Mouse (Mus musculus) MEL (cell line): ENCODE results near the gene Atp6v0b. TPM values are rescaled to one million over a fixed set of nuclear protein-coding genes. Genes with fewer than 3 reads are reported as not detected.

Source experiments
- DNase-seq: peaks from one replicate; pipeline ENCODE4 v3.0.0; 2011; ENCODE audit warnings: low read depth, low spot score
- H3K27ac ChIP-seq: 2 replicates; pipeline ENCODE4 v1.5.1; 2012; ENCODE audit warnings: low read depth, mild to moderate bottlenecking, control low read depth, low read length, moderate library complexity; ENCODE audit not compliant: control insufficient read depth
- H3K27me3 ChIP-seq, 2 experiments: fragments of 150-350 bp in 1 of 2; sonication (generic) in 1 of 2; 2 replicates each; pipeline ENCODE4 v1.6.1; 2012; ENCODE audit warnings: low read length in 2 of 2, mild to moderate bottlenecking in 2 of 2, improper control_type of control experiment in 1 of 2, moderate library complexity in 1 of 2; ENCODE audit not compliant: insufficient read depth in 2 of 2, control insufficient read depth in 1 of 2
- H3K36me3 ChIP-seq, 2 experiments: 2 replicates each; pipeline ENCODE4 v1.6.1; 2012 to 2014; ENCODE audit warnings: low read length in 2 of 2, improper control_type of control experiment in 1 of 2, inconsistent platforms in 1 of 2, mild to moderate bottlenecking in 1 of 2; ENCODE audit not compliant: insufficient read depth in 2 of 2, control insufficient read depth in 1 of 2
- H3K4me1 ChIP-seq, 2 experiments: fragments of 150-350 bp in 1 of 2; sonication (generic) in 1 of 2; 2 replicates each; pipeline ENCODE4 v1.6.1; 2012; ENCODE audit warnings: low read length in 2 of 2, improper control_type of control experiment in 1 of 2, mild to moderate bottlenecking in 1 of 2; ENCODE audit not compliant: insufficient read depth in 2 of 2, control insufficient read depth in 1 of 2
- H3K4me3 ChIP-seq, 2 experiments: fragments of 150-350 bp in 1 of 2; sonication (generic) in 1 of 2; 2 replicates each; pipeline ENCODE4 v1.5.1; 2012; ENCODE audit warnings: low read depth in 2 of 2, low read length in 2 of 2, mild to moderate bottlenecking in 2 of 2, moderate library complexity in 2 of 2, control low read depth in 1 of 2, improper control_type of control experiment in 1 of 2; ENCODE audit not compliant: control insufficient read depth in 1 of 2, insufficient read depth in 1 of 2
- H3K79me2 ChIP-seq: 2 replicates; pipeline ENCODE4 v1.6.1; 2012; ENCODE audit warnings: mild to moderate bottlenecking, low read length, moderate library complexity; ENCODE audit not compliant: control insufficient read depth, poor library complexity, insufficient read depth
- H3K9ac ChIP-seq: 2 replicates; pipeline ENCODE4 v1.6.1; 2012; ENCODE audit warnings: low read depth, mild to moderate bottlenecking, control low read depth, low read length, moderate library complexity; ENCODE audit not compliant: control insufficient read depth, poor library complexity, severe bottlenecking
- H3K9me3 ChIP-seq: fragments of 150-350 bp; sonication (generic); replicated peaks from 2 replicates; pipeline ENCODE4 v1.6.1; 2012; ENCODE audit warnings: mild to moderate bottlenecking, low read length, improper control_type of control experiment, moderate library complexity; ENCODE audit not compliant: insufficient read depth
- ELF1 ChIP-seq: IDR thresholded peaks from 2 replicates; pipeline ENCODE4 v1.6.1; 2014; ENCODE audit warnings: low read depth, mild to moderate bottlenecking, inconsistent platforms, low read length, improper control_type of control experiment, moderate library complexity
- EP300 ChIP-seq, 2 experiments: IDR thresholded peaks; 2 replicates each; pipeline ENCODE4 v1.6.1; 2011; ENCODE audit warnings: improper control_type of control experiment in 2 of 2, low read length in 2 of 2, low read depth in 1 of 2, mild to moderate bottlenecking in 1 of 2
- ETS1 ChIP-seq: IDR thresholded peaks from 2 replicates; pipeline ENCODE4 v1.6.1; 2012; ENCODE audit warnings: low read depth, mild to moderate bottlenecking, inconsistent platforms, low read length, improper control_type of control experiment, moderate library complexity
- GABPA ChIP-seq: IDR thresholded peaks from 2 replicates; pipeline ENCODE4 v1.6.1; 2012; ENCODE audit warnings: low read depth, mild to moderate bottlenecking, inconsistent platforms, low read length, improper control_type of control experiment, moderate library complexity
- GATA1 ChIP-seq: IDR thresholded peaks from 2 replicates; pipeline ENCODE4 v1.6.1; 2011; ENCODE audit warnings: low read depth, low read length, improper control_type of control experiment
- MAX ChIP-seq: IDR thresholded peaks from 2 replicates; pipeline ENCODE4 v1.6.1; 2011; ENCODE audit warnings: low read length, improper control_type of control experiment
- MXI1 ChIP-seq: IDR thresholded peaks from 2 replicates; pipeline ENCODE4 v1.6.1; 2011; ENCODE audit warnings: mild to moderate bottlenecking, low read depth, low read length, improper control_type of control experiment
- MYC ChIP-seq: IDR thresholded peaks from 2 replicates; pipeline ENCODE4 v1.6.1; 2011; ENCODE audit warnings: low read depth, mild to moderate bottlenecking, low read length, improper control_type of control experiment, moderate library complexity
- NELFE ChIP-seq: IDR thresholded peaks from 2 replicates; pipeline ENCODE4 v1.6.1; 2011; ENCODE audit warnings: low read depth, low read length, improper control_type of control experiment
- POLR2AphosphoS2 ChIP-seq: IDR thresholded peaks from 2 replicates; pipeline ENCODE4 v1.6.1; 2011; ENCODE audit warnings: low read length, improper control_type of control experiment
- POLR2AphosphoS5 ChIP-seq: IDR thresholded peaks from 2 replicates; pipeline ENCODE4 v1.6.1; 2012; ENCODE audit warnings: low read depth, borderline replicate concordance, mild to moderate bottlenecking, inconsistent platforms, low read length, moderate library complexity, mixed read lengths
- RAD21 ChIP-seq: IDR thresholded peaks from 2 replicates; pipeline ENCODE4 v1.6.1; 2011; ENCODE audit warnings: mild to moderate bottlenecking, low read depth, low read length, improper control_type of control experiment
- SIN3A ChIP-seq: IDR thresholded peaks from 2 replicates; pipeline ENCODE4 v1.6.1; 2012; ENCODE audit warnings: low read length, improper control_type of control experiment, inconsistent platforms
- TBP ChIP-seq: IDR thresholded peaks from 2 replicates; pipeline ENCODE4 v1.8.0; 2011; ENCODE audit warnings: low read depth, low read length, improper control_type of control experiment
- USF2 ChIP-seq, 2 experiments: IDR thresholded peaks; 2 replicates each; pipeline ENCODE4 v1.6.1; 2011 to 2012; ENCODE audit warnings: improper control_type of control experiment in 2 of 2, low read length in 2 of 2, borderline replicate concordance in 1 of 2, inconsistent platforms in 1 of 2, low read depth in 1 of 2, mild to moderate bottlenecking in 1 of 2; ENCODE audit not compliant: insufficient read depth in 1 of 2
- ZC3H11A ChIP-seq: IDR thresholded peaks from 2 replicates; pipeline ENCODE4 v1.6.1; 2012; ENCODE audit warnings: low read depth, mild to moderate bottlenecking, inconsistent platforms, low read length, improper control_type of control experiment
- ZNF384 ChIP-seq: IDR thresholded peaks from 2 replicates; pipeline ENCODE4 v1.6.1; 2012; ENCODE audit warnings: low read depth, mild to moderate bottlenecking, inconsistent platforms, low read length, improper control_type of control experiment
- polyA plus RNA-seq, 2 experiments: library from polyadenylated mRNA; stranded (reverse) in 1 of 2; unstranded in 1 of 2; fragments of >175 nt in 1 of 2; fragments of >200 nt in 1 of 2; gene quantifications; 2 replicates each; pipeline versions ENCODE4 v1.2.1 to v1.2.4; 2012; ENCODE audit warnings: low replicate concordance in 2 of 2, low read depth in 1 of 2; ENCODE audit not compliant: insufficient read length in 2 of 2, insufficient read depth in 1 of 2, missing spikeins in 1 of 2
- total RNA-seq: library from RNA; depleted of rRNA; stranded (reverse); fragments of 300-350 nt; gene quantifications from 2 replicates; pipeline ENCODE4 v1.2.3, GENCODE M21; 2012

Atp6v0b gene
- total and polyA plus RNA-seq, 3 experiments: 286 to 343 TPM; not detected in 1

DNA sequence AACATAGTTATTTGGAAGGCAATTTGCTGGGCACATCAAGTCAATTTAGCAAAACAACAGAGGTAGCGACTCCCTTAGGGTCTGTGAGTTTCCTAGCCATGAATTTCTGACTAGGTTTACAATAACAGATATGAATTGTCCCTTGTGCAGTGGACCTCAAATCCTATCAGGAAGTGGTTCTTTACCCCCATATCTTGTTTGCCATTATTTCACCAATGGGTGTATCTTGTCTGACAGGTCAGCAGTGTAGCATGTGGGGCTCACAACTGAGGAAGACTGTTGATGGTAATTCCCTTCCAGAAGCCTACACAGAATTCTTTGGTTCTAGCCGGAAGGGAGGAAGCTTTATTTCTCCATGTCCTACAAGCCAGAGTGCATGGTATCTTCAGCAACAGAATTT, 34.2 kb upstream of the Atp6v0b start:
- DNase-seq: peak; percentile 36
- Histone ChIP-seq H3K79me2 (no peaks in the 10 kb centered on the region), H3K27me3 (no peaks in the 10 kb centered on the region), H3K4me3 (no peak overlapping the region)
- TF ChIP-seq GATA1 (0 out of 2 replicates have a peak, but pooled peaks have one; percentile 24), POLR2AphosphoS2 (no peak), ELF1 (no peak), ETS1 (no peak), USF2 (IDR thresholded peaks at IDR 0.05; ENCODE audit: borderline replicate concordance in 1 of 2, insufficient read depth in 1 of 2, low read depth in 1 of 2, low read length in 2 of 2) (no peak), EP300 (IDR thresholded peaks at IDR 0.05; ENCODE audit: low read depth in 1 of 2, low read length in 2 of 2) (peak in 1 of 2 experiments; percentile 60; a peak in 2 of 4 replicates), TBP (no peak), SIN3A (0 out of 2 replicates have a peak, but pooled peaks have one; percentile 17), ZC3H11A (no peak), NELFE (no peak), RAD21 (no peak)
- TF ChIP-seq, all 39 proteins: peak for 3
- Histone ChIP-seq H3K36me3 (peaks cover 0 to 28% of the 10 kb centered on the region in 2 experiments; a peak in 2 of 4 replicates), H3K9me3 (no peaks in the 10 kb centered on the region), H3K27ac (no peak overlapping the region), H3K9ac (no peak overlapping the region), H3K4me1 (peaks cover 16 to 33% of the 10 kb centered on the region in 2 experiments)

DNA sequence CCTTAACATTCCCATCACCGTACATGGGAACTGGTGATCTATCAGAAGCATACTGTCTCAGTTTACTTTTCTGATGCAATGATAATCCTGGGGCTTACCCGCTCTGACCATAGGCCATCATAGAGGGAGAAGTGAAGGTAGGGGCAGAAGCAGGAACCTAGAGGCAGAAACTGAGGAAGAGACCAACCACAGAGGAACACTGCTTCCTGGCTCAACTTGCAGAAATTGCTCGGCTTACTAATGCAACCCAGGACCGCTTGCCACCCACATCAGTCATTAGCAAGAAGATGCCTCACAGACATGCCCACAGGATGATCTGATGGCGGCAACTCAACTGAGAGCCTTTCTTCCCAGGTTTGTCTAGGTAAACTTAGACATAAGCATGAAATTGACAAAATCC, 31.6 kb upstream of the Atp6v0b start:
- Histone ChIP-seq H3K9me3 (no peaks in the 10 kb centered on the region), H3K79me2 (peaks cover 11% of the 10 kb centered on the region), H3K4me3 (peak overlapping the region; percentile 4 to 42; a peak in 1 of 4 replicates), H3K9ac (peak overlapping the region; percentile 61), H3K27me3 (no peaks in the 10 kb centered on the region), H3K36me3 (peaks cover 0 to 31% of the 10 kb centered on the region in 2 experiments; a peak in 2 of 4 replicates), H3K27ac (peak overlapping the region; percentile 80), H3K4me1 (peaks cover 16 to 36% of the 10 kb centered on the region in 2 experiments)
- peak; percentile 56 for DNase-seq
- TF ChIP-seq MAX (no peak), TBP (peak; percentile 58), GABPA (no peak), EP300 (IDR thresholded peaks at IDR 0.05; ENCODE audit: low read depth in 1 of 2, low read length in 2 of 2) (no peak)

DNA sequence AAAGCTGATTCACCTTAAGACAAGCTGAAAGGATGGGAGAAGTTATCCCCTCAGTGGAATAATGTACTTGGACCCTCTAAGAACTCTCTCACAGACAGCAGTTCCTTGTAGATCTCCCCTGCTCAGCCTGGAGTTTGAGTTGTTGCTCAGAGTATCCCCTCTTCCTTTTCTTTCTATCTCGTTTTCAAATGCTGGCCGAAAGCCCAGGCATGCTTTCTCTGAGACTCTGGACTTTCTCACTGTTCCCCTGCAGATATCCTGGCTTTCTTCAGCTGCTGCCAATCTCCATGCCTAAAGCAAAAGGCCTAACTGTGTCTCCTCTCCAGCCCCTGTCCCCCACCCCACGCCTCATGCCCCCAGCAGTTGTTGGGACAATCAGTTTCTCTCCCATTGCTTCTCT, 31.1 kb upstream of the Atp6v0b start:
- Histone ChIP-seq H3K27ac (peak overlapping the region; percentile 80), H3K9ac (peak overlapping the region; percentile 61)
- TF ChIP-seq MAX (0 out of 2 replicates have a peak, but pooled peaks have one; percentile 14), MXI1 (peak; percentile 52; the same call in 1 of the 2 replicates), POLR2AphosphoS5 (no peak), MYC (peak; percentile 62), ZNF384 (no peak)

More for the DNA sequence above, 31.1 kb upstream of the Atp6v0b start:
- no peaks in the 10 kb centered on the region for H3K9me3 ChIP-seq
- peaks cover 16% of the 10 kb centered on the region for H3K79me2 ChIP-seq
- peaks cover 16 to 41% of the 10 kb centered on the region in 2 experiments for H3K4me1 ChIP-seq
- peak overlapping the region; percentile 34 to 42 for H3K4me3 ChIP-seq
- peaks cover 0 to 35% of the 10 kb centered on the region in 2 experiments; a peak in 2 of 4 replicates for H3K36me3 ChIP-seq
- DNase-seq: peak; percentile 75
- no peaks in the 10 kb centered on the region for H3K27me3 ChIP-seq
